Mouse (Mus musculus) R1 (cell line): ENCODE results near the gene Olfr1181.
"Not testable (repeated sequence)": the region's sequence is repeated elsewhere in the genome, so short reads cannot be mapped to it uniquely, and the experiment has no call there.

Experiments used
- DNase-seq: peaks from one replicate; pipeline ENCODE4 v3.0.0-alpha.2; 2018; ENCODE audit warnings: low read depth, low spot score

Olfr1181 gene

DNA sequence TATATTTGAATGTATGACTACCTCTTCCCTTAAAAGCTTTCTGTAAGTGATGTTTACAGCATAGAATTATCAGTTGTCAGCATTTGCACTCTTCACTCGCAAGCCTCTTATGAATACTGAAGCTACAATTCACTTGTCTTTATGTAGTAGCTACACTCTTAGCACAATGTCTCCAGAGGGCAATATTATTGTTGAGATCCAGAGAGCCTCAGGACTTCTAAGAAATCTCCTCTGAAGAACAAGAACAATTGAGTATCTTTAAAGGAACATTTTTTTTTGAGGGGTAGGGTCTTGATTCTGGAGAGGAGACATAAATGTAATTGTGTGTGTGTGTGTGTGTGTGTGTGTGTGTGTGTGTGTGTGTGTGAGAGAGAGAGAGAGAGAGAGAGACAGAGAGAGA is at the start of gene Olfr1181:
TSS of gene Olfr1181 (minus strand) at position 101 of the 400 bp plus-strand sequence.
- DNase-seq, result no peak

DNA sequence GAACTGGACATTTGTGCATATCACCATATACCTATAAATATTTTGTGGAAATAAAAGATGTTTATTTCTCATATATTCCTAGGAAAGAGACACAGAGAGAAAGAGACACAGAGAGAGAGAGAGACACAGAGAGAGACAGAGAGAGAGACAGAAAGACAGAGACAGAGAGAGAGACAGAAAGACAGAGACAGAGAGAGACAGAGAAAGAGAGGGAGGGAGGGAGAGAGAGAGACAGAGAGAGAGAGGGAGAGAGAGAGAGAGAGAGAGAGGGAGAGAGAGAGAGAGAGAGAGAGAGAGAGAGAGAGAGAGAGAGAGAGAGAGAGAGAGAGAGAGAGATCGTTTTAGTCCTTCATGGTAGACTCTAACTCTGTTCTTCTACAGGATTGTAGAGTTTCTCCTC is 28.6 kb upstream of the Olfr1181 start, which contains the start of gene Olfr1183:
TSS of gene Olfr1183 (plus strand) at position 301 of the 400 bp plus-strand sequence.
- not testable (repeated sequence) for DNase-seq

GRCm38 (mm10) chr2:88449031-88449430 is 23.1 kb upstream of the Olfr1181 start, which contains the start of gene Gm13757:
Gene Gm13757, minus strand, starts transcription at chr2:88449131.
- DNase-seq, result no peak

DNA sequence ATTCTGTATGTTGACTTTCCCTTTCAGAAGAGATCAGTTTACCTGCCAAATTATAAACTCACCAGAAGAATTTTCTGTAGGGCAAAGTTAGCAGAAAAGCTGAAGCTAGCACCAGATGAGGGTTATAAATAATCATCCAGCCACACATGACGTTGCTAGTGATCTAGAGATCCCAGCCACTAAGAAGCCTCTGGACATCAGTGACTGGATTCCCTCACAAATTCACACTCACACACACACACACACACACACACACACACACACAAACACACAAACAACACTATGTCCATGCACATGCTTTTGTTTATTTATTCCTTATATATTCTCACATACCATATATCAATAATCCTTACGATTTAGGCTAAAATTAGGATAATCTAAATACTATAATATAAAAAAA is 6.9 kb downstream of the Olfr1181 start, which contains the start of gene Olfr1180:
TSS of gene Olfr1180 (minus strand) at position 101 of the 400 bp plus-strand sequence.
- no peak for DNase-seq

DNA sequence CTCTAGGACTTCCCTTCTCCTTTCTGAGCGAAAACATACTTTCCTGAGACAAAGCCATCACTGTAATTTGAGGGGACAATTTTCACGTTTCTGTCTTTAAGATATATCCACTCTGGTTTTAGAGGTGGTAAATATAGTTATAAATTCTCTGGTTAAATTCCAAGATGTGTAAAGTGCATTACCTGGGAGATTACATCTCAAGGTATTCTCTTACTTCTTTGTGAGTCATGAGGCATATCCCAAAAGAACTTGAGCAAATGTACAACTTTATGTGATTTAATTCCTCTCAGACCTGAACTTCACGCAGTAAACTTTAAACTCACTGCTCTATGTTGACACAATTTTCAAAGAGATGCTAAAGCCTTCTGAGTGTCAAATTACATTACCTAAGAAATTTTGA is 19.6 kb downstream of the Olfr1181 start, which contains the start of gene Olfr1179:
TSS of gene Olfr1179 (minus strand) at position 101 of the 400 bp plus-strand sequence.
- DNase-seq, result no peak

DNA sequence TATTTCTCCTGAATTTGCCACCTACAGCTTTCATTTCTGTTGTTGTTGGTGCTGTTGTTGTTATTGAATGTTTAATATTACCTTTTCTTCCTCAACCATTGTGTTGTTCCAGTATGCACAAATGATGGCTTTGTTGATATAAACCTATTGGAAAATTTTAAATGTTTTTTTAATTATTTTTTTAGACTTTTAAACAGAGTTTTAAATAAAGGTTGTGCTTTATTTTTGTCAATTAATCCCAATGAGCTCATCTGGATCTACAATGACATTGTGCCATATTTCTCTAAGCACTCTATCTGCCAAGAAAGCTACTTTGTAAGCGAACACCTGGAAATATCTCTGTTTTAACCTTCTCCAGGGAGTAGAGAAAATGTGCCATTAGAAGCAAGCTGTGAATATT is 39.2 kb downstream of the Olfr1181 start, which contains the start of gene Olfr1178:
TSS of gene Olfr1178 (plus strand) at position 301 of the 400 bp plus-strand sequence.
- no peak for DNase-seq
